Mouse (Mus musculus) embryo, embryonic 11 days (tissue): ENCODE measurements at regions not wholly inside any gene's neighbourhood (a gene's known extent, or its start where the extent isn't known, plus 50 kb on each side); places are given as distances from the start of the nearest gene placed in this dataset.

Experiments used
- DNase-seq: peaks from one replicate; pipeline ENCODE4 v3.0.0-alpha.2; 2015

- DNase-seq: peak; percentile 25
Observed at GRCm38 (mm10) chr16:5536515-5536972, 280.8 kb upstream of the Eef2kmt start.

- no peak for DNase-seq
Observed at GRCm38 (mm10) chr16:5535414-5535813, 279.6 kb upstream of the Eef2kmt start.

GRCm38 (mm10) chr16:5534862-5535261, 279.1 kb upstream of the Eef2kmt start:
- DNase-seq: peak; percentile 29

- DNase-seq: no peak
Observed at GRCm38 (mm10) chr16:5534385-5534784, 278.6 kb upstream of the Eef2kmt start.

- DNase-seq: no peak
Observed at GRCm38 (mm10) chr16:5532281-5532680, 276.5 kb upstream of the Eef2kmt start.

GRCm38 (mm10) chr16:5529823-5530222, 274.0 kb upstream of the Eef2kmt start:
- DNase-seq: no peak

GRCm38 (mm10) chr16:5527936-5528335, 272.2 kb upstream of the Eef2kmt start:
- no peak for DNase-seq

- DNase-seq: no peak
Observed at GRCm38 (mm10) chr16:5524375-5524774, 268.6 kb upstream of the Eef2kmt start.

GRCm38 (mm10) chr16:5523402-5524021, 267.7 kb upstream of the Eef2kmt start:
- no peak for DNase-seq

GRCm38 (mm10) chr16:5517746-5518145, 262.0 kb upstream of the Eef2kmt start:
- no peak for DNase-seq

GRCm38 (mm10) chr16:5515867-5516266, 260.1 kb upstream of the Eef2kmt start:
- DNase-seq: no peak

GRCm38 (mm10) chr16:5507261-5507660, 251.5 kb upstream of the Eef2kmt start:
- no peak for DNase-seq

- DNase-seq: no peak
Observed at GRCm38 (mm10) chr16:5501961-5502360, 246.2 kb upstream of the Eef2kmt start.

GRCm38 (mm10) chr16:5496051-5496685, 240.4 kb upstream of the Eef2kmt start:
- DNase-seq: peak; percentile 28

GRCm38 (mm10) chr16:5493352-5493751, 237.6 kb upstream of the Eef2kmt start:
- no peak for DNase-seq

- no peak for DNase-seq
Observed at GRCm38 (mm10) chr16:5487259-5487658, 231.5 kb upstream of the Eef2kmt start.

- no peak for DNase-seq
Observed at GRCm38 (mm10) chr16:5483337-5483736, 227.6 kb upstream of the Eef2kmt start.

- DNase-seq: no peak
Observed at GRCm38 (mm10) chr16:5480148-5480547, 224.4 kb upstream of the Eef2kmt start.

- DNase-seq: no peak
Observed at GRCm38 (mm10) chr16:5478970-5479369, 223.2 kb upstream of the Eef2kmt start.

GRCm38 (mm10) chr16:5471321-5471720, 215.5 kb upstream of the Eef2kmt start:
- peak; percentile 68 for DNase-seq

- DNase-seq: peak; percentile 64
Observed at GRCm38 (mm10) chr16:5467587-5467986, 211.8 kb upstream of the Eef2kmt start.

GRCm38 (mm10) chr16:5466760-5467159, 211.0 kb upstream of the Eef2kmt start:
- DNase-seq: no peak

GRCm38 (mm10) chr16:5455352-5455965, 199.7 kb upstream of the Eef2kmt start:
- DNase-seq: peak; percentile 69

GRCm38 (mm10) chr16:5454243-5454642, 198.5 kb upstream of the Eef2kmt start:
- peak; percentile 31 for DNase-seq
